Mouse (Mus musculus) heart, postnatal 0 days (tissue): ENCODE data around the gene Coa3.

ENCODE experiments used
- CTCF ChIP-seq: IDR thresholded peaks from 2 replicates; pipeline ENCODE4 v1.5.1; 2016; ENCODE audit warnings: antibody characterized with exemption, control low read depth, low read depth
- EP300 ChIP-seq: IDR thresholded peaks from 2 replicates; pipeline ENCODE4 v1.6.1; 2016; ENCODE audit warnings: antibody characterized with exemption, low read depth

- TF ChIP-seq CTCF (no peak), EP300 (no peak)
Observed at GRCm38 (mm10) chr11:101277381-101278222, 1.3 kb downstream of the Coa3 start.
